Mouse (Mus musculus) bone marrow macrophage, adult 2 months (primary cell): ENCODE data around the gene Taar8c.

Source experiments
- CTCF ChIP-seq: IDR thresholded peaks from 2 replicates; pipeline ENCODE4 v1.5.1; 2012; ENCODE audit warnings: low read depth, mild to moderate bottlenecking, low read length, moderate library complexity
- POLR2A ChIP-seq: IDR thresholded peaks from 2 replicates; pipeline ENCODE4 v1.6.1; 2012; ENCODE audit warnings: mild to moderate bottlenecking, low read depth, low read length, borderline replicate concordance

DNA sequence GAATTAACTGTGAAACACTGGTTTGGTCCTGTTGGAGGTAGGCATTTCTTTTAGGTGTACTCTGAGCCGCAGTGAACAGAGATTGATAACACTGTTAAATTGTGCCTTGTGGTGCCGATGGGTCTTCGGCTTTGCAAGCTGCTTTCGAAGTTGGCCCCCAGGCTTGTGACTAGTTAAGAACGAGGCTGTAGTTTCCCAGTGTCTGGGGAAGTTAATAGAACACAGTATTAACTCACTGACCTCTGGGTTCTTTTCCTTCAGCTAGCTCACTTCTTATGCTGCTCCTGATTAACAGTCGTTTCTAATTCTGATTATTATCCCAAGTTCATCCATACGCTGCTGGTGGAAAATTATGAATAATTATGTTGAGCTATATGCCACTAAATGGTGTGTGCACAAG lies 48.4 kb upstream of the Taar8c start:
- no peak for TF ChIP-seq POLR2A
- TF ChIP-seq CTCF = no peak
